Mouse (Mus musculus): ENCODE results near the gene Armc5. TPM values are rescaled to one million over a fixed set of nuclear protein-coding genes. Genes with fewer than 3 reads are reported as not detected.

The Armc5 gene
- polyA plus RNA-seq, 1 experiment from 2014 or later = 20.0 TPM

DNA sequence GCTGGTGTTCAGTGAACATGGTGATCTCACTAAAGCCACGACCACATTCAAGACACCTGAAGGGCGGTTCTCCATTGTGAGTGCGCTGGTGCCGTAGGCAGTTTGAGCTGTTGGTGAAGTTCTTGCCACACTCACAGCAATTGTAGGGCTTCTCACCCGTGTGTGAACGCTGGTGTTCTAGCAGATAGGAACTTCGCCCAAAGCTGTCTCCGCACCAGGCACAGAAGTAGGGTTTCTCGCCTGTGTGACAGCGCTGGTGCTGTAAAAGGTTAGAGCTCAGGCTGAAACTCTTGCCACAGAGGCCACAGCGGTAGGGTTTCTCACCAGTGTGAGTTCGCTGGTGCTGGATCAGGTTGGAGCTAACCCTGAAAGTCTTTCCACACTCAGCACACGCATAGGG, 716 bp upstream of the Armc5 start:
- no peaks in the 10 kb centered on the region for H3K9me3 ChIP-seq (replicated peaks)
- peaks cover 26% of the 10 kb centered on the region for H3K4me1 ChIP-seq
- 93% methylated on average over 13 of the region's 13 CpGs for WGBS
- H3K36me3 ChIP-seq = peaks cover 26% of the 10 kb centered on the region
- no peaks in the 10 kb centered on the region for H3K27me3 ChIP-seq (ENCODE audit: low read depth, poor library complexity, severe bottlenecking)
- no peak overlapping the region; the same call in 1 of the 2 replicates for H3K27ac ChIP-seq
- DNase-seq (ENCODE audit: low spot score) = no peak
- H3K4me3 ChIP-seq = no peak overlapping the region

- H3K9me3 ChIP-seq (replicated peaks) = no peaks in the 10 kb centered on the region
- peaks cover 21% of the 10 kb centered on the region for H3K4me1 ChIP-seq
- H3K36me3 ChIP-seq = peaks cover 37% of the 10 kb centered on the region
- H3K4me3 ChIP-seq = peak overlapping the region; percentile 75
- WGBS = under 1% methylated on average over 25 of the region's 25 CpGs
- DNase-seq (ENCODE audit: low spot score) = no peak
- peak overlapping the region; percentile 94 for H3K27ac ChIP-seq
- H3K27me3 ChIP-seq (ENCODE audit: low read depth, poor library complexity, severe bottlenecking) = no peaks in the 10 kb centered on the region
These were observed 418 bp downstream of the Armc5 start for GRCm38 (mm10) chr7:128237593-128237926.

DNA sequence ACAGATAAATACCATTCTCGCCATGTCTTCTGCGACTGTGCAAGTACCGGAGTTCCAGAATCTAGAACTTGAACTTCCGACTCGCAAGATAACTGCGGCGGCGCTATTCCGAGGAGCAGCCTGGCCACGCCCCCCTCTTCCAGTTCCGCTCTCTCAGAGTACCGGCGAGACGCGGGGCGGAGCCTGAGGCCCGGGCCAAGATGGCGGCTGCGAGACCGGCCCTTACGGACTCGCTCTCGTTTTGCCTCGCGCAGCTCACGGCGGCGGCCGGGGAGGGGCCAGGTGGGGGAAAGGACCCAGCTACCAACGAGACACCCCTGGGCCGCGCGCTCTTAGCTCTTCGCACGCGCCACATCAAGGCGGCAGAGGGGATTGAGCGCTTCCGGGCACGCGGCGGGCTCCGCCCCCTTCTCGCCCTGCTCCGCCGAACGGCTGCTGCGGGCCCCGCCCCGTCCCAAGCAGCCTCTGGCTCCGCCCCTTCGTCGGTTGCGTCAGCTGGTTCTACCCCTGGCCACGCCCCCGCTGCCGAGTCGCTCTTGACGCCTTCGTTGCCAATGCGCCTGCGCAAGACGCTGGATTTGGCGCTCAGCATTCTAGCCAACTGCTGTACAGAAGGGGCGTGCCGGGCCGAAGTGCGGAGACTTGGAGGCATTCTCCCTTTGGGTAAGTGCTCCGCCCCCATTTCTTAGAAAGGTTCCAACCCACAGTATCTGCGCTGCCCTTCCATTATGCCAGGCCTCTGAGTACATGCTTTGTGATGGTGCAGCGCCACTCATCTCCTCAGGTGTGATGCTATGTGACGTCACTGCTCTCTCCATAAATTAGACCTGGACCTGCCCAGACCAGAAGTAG, 1.0 kb downstream of the Armc5 start, which contains the start of gene 9130023H24Rik:
TSS of gene 9130023H24Rik (minus strand) at position 105 of the 852 bp plus-strand sequence.
- peak; percentile 100 for DNase-seq (ENCODE audit: low spot score)
- Histone ChIP-seq H3K4me3 (peak within 1 kb of the TSS; percentile 75), H3K9me3 (replicated peaks) (no peaks in the 10 kb centered on the region), H3K36me3 (peaks cover 43% of the 10 kb centered on the region), H3K4me1 (peaks cover 17% of the 10 kb centered on the region), H3K27ac (peak within 1 kb of the TSS; percentile 94), H3K27me3 (ENCODE audit: low read depth, poor library complexity, severe bottlenecking) (no peaks in the 10 kb centered on the region)
- WGBS = under 1% methylated on average over 71 of the region's 72 CpGs

DNA sequence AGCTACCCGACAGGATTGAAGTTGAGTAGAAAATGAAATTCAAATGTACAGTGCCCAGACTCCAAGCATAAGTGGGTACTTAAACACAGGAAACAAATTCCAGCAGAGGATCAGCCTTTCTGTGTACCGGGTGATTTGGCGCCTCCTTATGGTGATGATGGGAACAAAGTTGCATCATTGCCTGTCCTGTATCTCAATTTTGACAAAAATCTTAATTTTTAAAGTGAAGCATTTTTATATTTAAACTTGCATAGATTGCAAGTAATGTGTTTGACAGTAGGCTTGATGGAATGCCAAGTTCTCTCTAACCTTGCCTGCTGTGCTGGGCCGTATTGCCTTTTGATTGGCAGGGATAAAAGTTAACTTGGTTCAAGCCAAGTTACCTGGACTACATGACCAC, 1.8 kb downstream of the Armc5 start:
- Histone ChIP-seq H3K27me3 (ENCODE audit: low read depth, poor library complexity, severe bottlenecking) (no peaks in the 10 kb centered on the region), H3K9me3 (replicated peaks) (no peaks in the 10 kb centered on the region), H3K4me3 (peak overlapping the region; percentile 75), H3K4me1 (peaks cover 21% of the 10 kb centered on the region), H3K36me3 (peaks cover 47% of the 10 kb centered on the region), H3K27ac (peak overlapping the region; percentile 94)
- 30% methylated on average over 4 of the region's 4 CpGs for WGBS
- no peak for DNase-seq (ENCODE audit: low spot score)

GRCm38 (mm10) chr7:128240131-128240784, 3.1 kb downstream of the Armc5 start:
- Histone ChIP-seq H3K27ac (no peak overlapping the region), H3K9me3 (replicated peaks) (no peaks in the 10 kb centered on the region), H3K27me3 (ENCODE audit: low read depth, poor library complexity, severe bottlenecking) (no peaks in the 10 kb centered on the region), H3K4me3 (no peak overlapping the region), H3K4me1 (peaks cover 27% of the 10 kb centered on the region), H3K36me3 (peaks cover 60% of the 10 kb centered on the region)
- no peak for DNase-seq (ENCODE audit: low spot score)
- 95% methylated on average over 27 of the region's 27 CpGs for WGBS

DNA sequence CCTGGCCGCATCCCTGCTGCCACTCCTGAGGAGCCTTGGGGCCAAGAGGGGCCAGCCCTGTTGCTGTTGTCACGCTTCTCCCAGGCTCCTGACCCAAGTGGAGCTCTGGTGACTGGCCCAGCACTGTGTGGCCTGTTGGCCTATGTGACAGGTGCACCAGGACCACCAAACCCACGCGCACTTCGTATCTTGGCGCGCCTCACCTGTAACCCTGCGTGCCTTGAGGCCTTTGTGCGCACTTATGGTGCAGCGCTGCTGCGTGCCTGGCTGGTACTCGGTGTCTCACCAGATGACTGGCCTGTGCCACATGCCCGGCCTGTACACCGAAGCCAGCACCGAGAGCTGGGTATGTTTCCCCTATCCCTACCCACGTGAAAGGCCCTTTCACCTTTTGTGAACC, 5.2 kb downstream of the Armc5 start:
- peaks cover 55% of the 10 kb centered on the region for H3K36me3 ChIP-seq
- no peaks in the 10 kb centered on the region for H3K9me3 ChIP-seq (replicated peaks)
- H3K27me3 ChIP-seq (ENCODE audit: low read depth, poor library complexity, severe bottlenecking) = no peaks in the 10 kb centered on the region
- peaks cover 36% of the 10 kb centered on the region for H3K4me1 ChIP-seq
- H3K4me3 ChIP-seq = no peak overlapping the region
- 95% methylated on average over 16 of the region's 16 CpGs for WGBS
- no peak overlapping the region for H3K27ac ChIP-seq
- DNase-seq (ENCODE audit: low spot score) = no peak

- peaks cover 36% of the 10 kb centered on the region for H3K4me1 ChIP-seq
- no peak for DNase-seq (ENCODE audit: low spot score)
- H3K9me3 ChIP-seq (replicated peaks) = no peaks in the 10 kb centered on the region
- no peaks in the 10 kb centered on the region; the same call in 1 of the 2 replicates for H3K27me3 ChIP-seq (ENCODE audit: low read depth, poor library complexity, severe bottlenecking)
- peak overlapping the region; percentile 65 for H3K27ac ChIP-seq
- 54% methylated on average over 10 of the region's 10 CpGs for WGBS
- H3K4me3 ChIP-seq = no peak overlapping the region
- peaks cover 55% of the 10 kb centered on the region for H3K36me3 ChIP-seq
These were observed 6.8 kb downstream of the Armc5 start for GRCm38 (mm10) chr7:128243921-128244320.

DNA sequence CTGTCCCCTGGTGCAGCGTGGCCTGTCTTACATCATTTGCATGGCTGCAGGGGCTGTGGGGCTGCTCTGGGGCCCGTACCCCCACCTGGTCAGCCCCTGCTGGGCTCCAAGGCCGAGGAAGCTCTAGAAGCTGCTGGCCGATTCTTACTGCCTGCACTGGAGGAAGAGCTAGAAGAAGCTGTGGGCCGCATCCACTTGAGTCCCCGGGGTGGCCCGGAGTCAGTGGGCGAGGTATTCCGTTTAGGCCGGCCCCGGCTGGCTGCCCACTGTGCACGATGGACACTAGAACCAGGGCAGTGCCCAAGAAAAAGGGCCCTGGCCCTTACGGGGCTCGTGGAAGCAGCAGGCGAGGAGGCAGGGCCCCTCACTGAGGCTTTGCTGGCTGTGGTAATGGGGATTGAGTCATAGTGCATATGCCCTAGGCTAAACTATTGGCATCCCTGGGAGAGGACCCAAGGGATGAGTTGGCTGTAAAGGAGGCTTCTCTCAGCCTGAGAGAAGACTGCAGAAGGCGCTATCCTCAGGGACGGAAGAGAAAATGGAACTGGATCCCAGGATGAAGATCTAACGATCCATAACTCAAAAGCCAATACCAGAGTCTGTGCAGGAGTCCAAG, 7.4 kb downstream of the Armc5 start:
- Histone ChIP-seq H3K27ac (peak overlapping the region; percentile 65), H3K36me3 (peaks cover 58% of the 10 kb centered on the region), H3K9me3 (replicated peaks) (no peaks in the 10 kb centered on the region), H3K27me3 (ENCODE audit: low read depth, poor library complexity, severe bottlenecking) (no peaks in the 10 kb centered on the region; the same call in 1 of the 2 replicates), H3K4me1 (peaks cover 30% of the 10 kb centered on the region), H3K4me3 (no peak overlapping the region)
- 87% methylated on average over 18 of the region's 18 CpGs for WGBS
- DNase-seq (ENCODE audit: low spot score) = no peak

DNA sequence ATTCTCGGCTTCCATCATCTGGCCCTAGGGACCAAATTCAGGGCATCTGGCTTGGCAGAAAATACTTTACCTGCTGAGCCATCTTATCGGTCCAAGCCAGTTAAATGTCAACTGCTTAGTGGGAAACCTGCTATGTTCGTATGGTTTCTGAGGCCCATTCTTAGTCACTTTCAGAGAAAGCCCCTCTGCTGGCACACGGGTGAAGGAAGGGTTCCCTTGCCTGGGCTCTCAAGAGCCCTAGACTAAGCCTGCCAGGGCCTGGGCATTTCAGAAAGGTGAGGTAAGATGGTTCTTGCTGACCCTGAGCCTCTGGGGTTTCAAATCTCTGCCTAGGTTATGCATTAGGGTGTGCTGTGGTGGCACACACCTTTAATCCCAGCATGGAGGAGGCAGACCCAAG, 8.4 kb downstream of the Armc5 start:
- no peak overlapping the region for H3K27ac ChIP-seq
- peaks cover 49% of the 10 kb centered on the region for H3K36me3 ChIP-seq
- H3K4me3 ChIP-seq = no peak overlapping the region
- no peaks in the 10 kb centered on the region for H3K9me3 ChIP-seq (replicated peaks)
- no peak for DNase-seq (ENCODE audit: low spot score)
- H3K27me3 ChIP-seq (ENCODE audit: low read depth, poor library complexity, severe bottlenecking) = no peaks in the 10 kb centered on the region; the same call in 1 of the 2 replicates
- H3K4me1 ChIP-seq = peaks cover 30% of the 10 kb centered on the region
- 94% methylated on average over 4 of the region's 4 CpGs for WGBS

GRCm38 (mm10) chr7:128246496-128247391, 9.6 kb downstream of the Armc5 start, which contains the start of gene Tgfb1i1:
Tgfb1i1 (plus strand) TSS chr7:128246812.
- Histone ChIP-seq H3K9me3 (replicated peaks) (no peaks in the 10 kb centered on the region), H3K4me3 (peak within 1 kb of the TSS; percentile 53), H3K36me3 (peaks cover 37% of the 10 kb centered on the region), H3K27me3 (ENCODE audit: low read depth, poor library complexity, severe bottlenecking) (peaks cover 3% of the 10 kb centered on the region; the same call in 1 of the 2 replicates), H3K4me1 (peaks cover 31% of the 10 kb centered on the region), H3K27ac (peak within 1 kb of the TSS; percentile 80)
- DNase-seq (ENCODE audit: low spot score) = peak; percentile 66
- 2% methylated on average over 28 of the region's 30 CpGs for WGBS

GRCm38 (mm10) chr7:128247443-128247842, 10.3 kb downstream of the Armc5 start:
- H3K27me3 ChIP-seq (ENCODE audit: low read depth, poor library complexity, severe bottlenecking) = peaks cover 9% of the 10 kb centered on the region; the same call in 1 of the 2 replicates
- peaks cover 38% of the 10 kb centered on the region for H3K4me1 ChIP-seq

More at GRCm38 (mm10) chr7:128247443-128247842, 10.3 kb downstream of the Armc5 start:
- no peaks in the 10 kb centered on the region for H3K9me3 ChIP-seq (replicated peaks)
- WGBS = 2% methylated on average over 13 of the region's 13 CpGs
- peak; percentile 86 for DNase-seq (ENCODE audit: low spot score)
- peaks cover 30% of the 10 kb centered on the region for H3K36me3 ChIP-seq
- H3K27ac ChIP-seq = peak overlapping the region; percentile 80
- H3K4me3 ChIP-seq = peak overlapping the region; percentile 53
